Mouse (Mus musculus): ENCODE measurements at regions not wholly inside any gene's neighbourhood (a gene's known extent, or its start where the extent isn't known, plus 50 kb on each side); places are given as distances from the start of the nearest gene placed in this dataset.
A peak's percentile ranks its signal among the peaks of the same experiment; 100 is the strongest.

GRCm38 (mm10) chr3:147284357-147284756, 432.2 kb downstream of the Ttll7 start:
- Histone ChIP-seq H3K36me3 (ENCODE audit: control insufficient read depth, insufficient read depth, low read length, poor library complexity, severe bottlenecking) (no peaks in the 10 kb centered on the region), H3K9ac (ENCODE audit: insufficient read depth, low read depth, low read length, poor library complexity, severe bottlenecking) (no peak overlapping the region), H3K27ac (ENCODE audit: insufficient read depth, low read depth, low read length, poor library complexity, severe bottlenecking) (no peak overlapping the region), H3K4me1 (ENCODE audit: control insufficient read depth in 2 of 2, insufficient read depth in 2 of 2, low read length in 2 of 2, poor library complexity in 1 of 2) (no peaks in the 10 kb centered on the region), H3K4me3 (ENCODE audit: insufficient read depth in 1 of 2, low read depth in 1 of 2, low read length in 2 of 2, poor library complexity in 1 of 2, severe bottlenecking in 1 of 2) (no peak overlapping the region), H3K9me3 (ENCODE audit: control insufficient read depth, insufficient read depth, low read depth, low read length) (no peaks in the 10 kb centered on the region)
- in situ Hi-C loops (cut with MboI; ENCODE audit: low sequenced_read_pairs in 2 of 2, unreplicated experiment in 2 of 2) = no loop called here
- no peak for DNase-seq (ENCODE audit: low read depth, low spot score)
- TF ChIP-seq MAFK (IDR thresholded peaks at IDR 0.05; ENCODE audit: insufficient read depth, low read depth, low read length) (no peak), CHD2 (IDR thresholded peaks at IDR 0.05; ENCODE audit: low read depth, low read length) (no peak), HCFC1 (IDR thresholded peaks at IDR 0.05; ENCODE audit: borderline replicate concordance, insufficient read depth, low read length) (no peak)

- Histone ChIP-seq H3K27ac (ENCODE audit: insufficient read depth, low read depth, low read length, poor library complexity, severe bottlenecking) (no peak overlapping the region), H3K4me3 (ENCODE audit: insufficient read depth in 1 of 2, low read depth in 1 of 2, low read length in 2 of 2, poor library complexity in 1 of 2, severe bottlenecking in 1 of 2) (no peak overlapping the region), H3K36me3 (ENCODE audit: control insufficient read depth, insufficient read depth, low read length, poor library complexity, severe bottlenecking) (no peaks in the 10 kb centered on the region), H3K9ac (ENCODE audit: insufficient read depth, low read depth, low read length, poor library complexity, severe bottlenecking) (no peak overlapping the region), H3K9me3 (ENCODE audit: control insufficient read depth, insufficient read depth, low read depth, low read length) (no peaks in the 10 kb centered on the region), H3K4me1 (ENCODE audit: control insufficient read depth in 2 of 2, insufficient read depth in 2 of 2, low read length in 2 of 2, poor library complexity in 1 of 2) (no peaks in the 10 kb centered on the region)
- TF ChIP-seq ZC3H11A (IDR thresholded peaks at IDR 0.05; ENCODE audit: borderline replicate concordance, low read depth, low read length) (no peak), HCFC1 (IDR thresholded peaks at IDR 0.05; ENCODE audit: borderline replicate concordance, insufficient read depth, low read length) (no peak), ZNF384 (IDR thresholded peaks at IDR 0.05; ENCODE audit: low read depth, low read length) (no peak), MAFK (IDR thresholded peaks at IDR 0.05; ENCODE audit: insufficient read depth, low read depth, low read length) (no peak), CHD2 (IDR thresholded peaks at IDR 0.05; ENCODE audit: low read depth, low read length) (no peak)
- in situ Hi-C loops (cut with MboI; ENCODE audit: low sequenced_read_pairs in 2 of 2, unreplicated experiment in 2 of 2) = no loop called here
- no peak for DNase-seq (ENCODE audit: low read depth, low spot score)
Measured at GRCm38 (mm10) chr3:147285496-147285895, 433.3 kb downstream of the Ttll7 start.

GRCm38 (mm10) chr3:147287503-147287902, 435.3 kb downstream of the Ttll7 start:
- Histone ChIP-seq H3K9ac (ENCODE audit: insufficient read depth, low read depth, low read length, poor library complexity, severe bottlenecking) (no peak overlapping the region), H3K36me3 (ENCODE audit: control insufficient read depth, insufficient read depth, low read length, poor library complexity, severe bottlenecking) (no peaks in the 10 kb centered on the region), H3K4me1 (ENCODE audit: control insufficient read depth in 2 of 2, insufficient read depth in 2 of 2, low read length in 2 of 2, poor library complexity in 1 of 2) (no peaks in the 10 kb centered on the region), H3K4me3 (ENCODE audit: insufficient read depth in 1 of 2, low read depth in 1 of 2, low read length in 2 of 2, poor library complexity in 1 of 2, severe bottlenecking in 1 of 2) (no peak overlapping the region), H3K27ac (ENCODE audit: insufficient read depth, low read depth, low read length, poor library complexity, severe bottlenecking) (no peak overlapping the region), H3K9me3 (ENCODE audit: control insufficient read depth, insufficient read depth, low read depth, low read length) (no peaks in the 10 kb centered on the region)
- DNase-seq (ENCODE audit: low read depth, low spot score) = no peak
- in situ Hi-C loops (cut with MboI; ENCODE audit: low sequenced_read_pairs in 2 of 2, unreplicated experiment in 2 of 2) = no loop called here
- no peak for TF ChIP-seq CHD2 (IDR thresholded peaks at IDR 0.05; ENCODE audit: low read depth, low read length)
- no peak for TF ChIP-seq ZC3H11A (IDR thresholded peaks at IDR 0.05; ENCODE audit: borderline replicate concordance, low read depth, low read length)
- TF ChIP-seq HCFC1 (IDR thresholded peaks at IDR 0.05; ENCODE audit: borderline replicate concordance, insufficient read depth, low read length) = no peak
- no peak for TF ChIP-seq MAFK (IDR thresholded peaks at IDR 0.05; ENCODE audit: insufficient read depth, low read depth, low read length)
- no peak for TF ChIP-seq ZNF384 (IDR thresholded peaks at IDR 0.05; ENCODE audit: low read depth, low read length)

GRCm38 (mm10) chr3:147291696-147292327, 439.6 kb downstream of the Ttll7 start:
- H3K36me3 ChIP-seq (ENCODE audit: control insufficient read depth, insufficient read depth, low read length, poor library complexity, severe bottlenecking) = no peaks in the 10 kb centered on the region
- no peak for TF ChIP-seq CHD2 (IDR thresholded peaks at IDR 0.05; ENCODE audit: low read depth, low read length)
- no peak for TF ChIP-seq MAFK (IDR thresholded peaks at IDR 0.05; ENCODE audit: insufficient read depth, low read depth, low read length)
- no peak for TF ChIP-seq ZNF384 (IDR thresholded peaks at IDR 0.05; ENCODE audit: low read depth, low read length)
- no peak for TF ChIP-seq HCFC1 (IDR thresholded peaks at IDR 0.05; ENCODE audit: borderline replicate concordance, insufficient read depth, low read length)
- TF ChIP-seq ZC3H11A (IDR thresholded peaks at IDR 0.05; ENCODE audit: borderline replicate concordance, low read depth, low read length) = no peak
- in situ Hi-C loops (cut with MboI; ENCODE audit: low sequenced_read_pairs in 2 of 2, unreplicated experiment in 2 of 2) = no loop called here
- no peak overlapping the region for H3K9ac ChIP-seq (ENCODE audit: insufficient read depth, low read depth, low read length, poor library complexity, severe bottlenecking)
- H3K27ac ChIP-seq (ENCODE audit: insufficient read depth, low read depth, low read length, poor library complexity, severe bottlenecking) = no peak overlapping the region
- DNase-seq (ENCODE audit: low read depth, low spot score) = no peak
- H3K4me3 ChIP-seq (ENCODE audit: insufficient read depth in 1 of 2, low read depth in 1 of 2, low read length in 2 of 2, poor library complexity in 1 of 2, severe bottlenecking in 1 of 2) = no peak overlapping the region
- no peaks in the 10 kb centered on the region for H3K4me1 ChIP-seq (ENCODE audit: control insufficient read depth in 2 of 2, insufficient read depth in 2 of 2, low read length in 2 of 2, poor library complexity in 1 of 2)
- H3K9me3 ChIP-seq (ENCODE audit: control insufficient read depth, insufficient read depth, low read depth, low read length) = no peaks in the 10 kb centered on the region

- no peaks in the 10 kb centered on the region for H3K9me3 ChIP-seq (ENCODE audit: control insufficient read depth, insufficient read depth, low read depth, low read length)
- H3K27ac ChIP-seq (ENCODE audit: insufficient read depth, low read depth, low read length, poor library complexity, severe bottlenecking) = no peak overlapping the region; the same call in 1 of the 2 replicates
- peak; percentile 78 for DNase-seq (ENCODE audit: low read depth, low spot score)
- H3K36me3 ChIP-seq (ENCODE audit: control insufficient read depth, insufficient read depth, low read length, poor library complexity, severe bottlenecking) = no peaks in the 10 kb centered on the region
- in situ Hi-C loops (cut with MboI; ENCODE audit: low sequenced_read_pairs in 2 of 2, unreplicated experiment in 2 of 2) = no loop called here
- H3K4me1 ChIP-seq (ENCODE audit: control insufficient read depth in 2 of 2, insufficient read depth in 2 of 2, low read length in 2 of 2, poor library complexity in 1 of 2) = peaks cover 6 to 7% of the 10 kb centered on the region in 2 experiments; a peak in 3 of 4 replicates
- H3K4me3 ChIP-seq (ENCODE audit: insufficient read depth in 1 of 2, low read depth in 1 of 2, low read length in 2 of 2, poor library complexity in 1 of 2, severe bottlenecking in 1 of 2) = no peak overlapping the region
- TF ChIP-seq HCFC1 (IDR thresholded peaks at IDR 0.05; ENCODE audit: borderline replicate concordance, insufficient read depth, low read length) (no peak), CHD2 (IDR thresholded peaks at IDR 0.05; ENCODE audit: low read depth, low read length) (0 out of 2 replicates have a peak, but pooled peaks have one; percentile 45), ZNF384 (IDR thresholded peaks at IDR 0.05; ENCODE audit: low read depth, low read length) (no peak)
- no peak overlapping the region for H3K9ac ChIP-seq (ENCODE audit: insufficient read depth, low read depth, low read length, poor library complexity, severe bottlenecking)
Measured at GRCm38 (mm10) chr3:147298065-147298464, 445.9 kb downstream of the Ttll7 start.

Measured in ES-E14 (cell line).